Mouse (Mus musculus) left cerebral cortex, adult 2 months (tissue): ENCODE measurements at regions not wholly inside any gene's neighbourhood (a gene's known extent, or its start where the extent isn't known, plus 50 kb on each side); places are given as distances from the start of the nearest gene placed in this dataset.
A peak's percentile ranks its signal among the peaks of the same experiment; 100 is the strongest.

ENCODE experiments used
- DNase-seq, 2 experiments: peaks; one replicate each; pipeline ENCODE4 v3.0.0; 2021 to 2022; ENCODE audit warnings: low spot score in 2 of 2, mixed read lengths in 1 of 2; ENCODE audit errors: extremely low spot score in 1 of 2
- H3K27ac ChIP-seq: fragments of 200-600 bp; 2 replicates; pipeline ENCODE4 v1.8.1; 2022
- H3K4me3 ChIP-seq: fragments of 200-600 bp; 2 replicates; pipeline ENCODE4 v1.8.1; 2022
- CTCF ChIP-seq: fragments of 200-600 bp; IDR thresholded peaks from 2 replicates; pipeline ENCODE4 v1.8.1; 2022; ENCODE audit warnings: antibody characterized with exemption, mild to moderate bottlenecking, moderate library complexity
- intact Hi-C: fragments of 180-260 bp; cut with DNase I; formaldehyde crosslinking; loops from one replicate; pipeline ENCODE4 v1.15.1; 2025

DNA sequence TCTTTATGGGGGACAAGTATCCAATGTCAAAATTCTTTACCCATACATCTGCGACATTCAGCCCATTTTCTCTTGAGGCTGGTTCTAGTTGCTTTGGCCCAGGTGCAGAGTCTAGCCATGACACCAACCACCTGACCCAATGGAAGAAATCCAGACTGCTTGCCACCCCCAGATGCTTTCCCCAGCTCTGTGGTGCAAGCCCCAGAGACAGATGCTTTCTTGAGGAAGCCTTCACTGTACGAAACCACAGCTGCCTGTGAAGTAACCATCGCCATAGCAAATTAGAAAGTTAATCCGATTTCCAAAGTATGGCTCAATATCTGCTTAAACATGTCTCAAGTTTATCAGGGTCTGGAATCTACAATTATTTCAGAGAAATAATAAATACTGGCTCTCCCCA is 138.5 kb downstream of the Arrdc4 start:
- TF ChIP-seq CTCF = no peak
- intact Hi-C loops = no loop called here
- no peak for DNase-seq
- H3K27ac ChIP-seq = no peak overlapping the region
- H3K4me3 ChIP-seq = no peak overlapping the region

DNA sequence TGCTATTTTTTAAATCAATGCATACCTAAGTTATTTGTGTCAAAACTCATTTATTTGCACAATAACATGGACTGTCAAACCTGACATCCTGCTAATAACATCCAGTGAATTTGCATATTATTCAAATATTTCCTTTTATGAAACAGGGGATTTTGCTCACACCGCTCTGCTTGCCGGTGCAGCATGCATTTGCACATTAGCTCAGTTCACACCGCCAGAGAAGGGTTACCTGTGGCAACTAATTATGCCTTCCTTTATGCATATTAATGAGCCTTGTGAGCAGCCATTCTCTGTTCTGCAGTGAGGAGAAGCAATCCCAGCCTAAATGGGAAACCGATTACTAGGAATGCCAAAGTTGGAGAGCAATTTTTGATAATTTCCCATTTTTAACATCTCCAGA is 141.9 kb downstream of the Arrdc4 start:
- no peak overlapping the region for H3K27ac ChIP-seq
- intact Hi-C loops = no loop called here
- no peak for TF ChIP-seq CTCF

GRCm38 (mm10) chr7:68606278-68606677 is 142.8 kb downstream of the Arrdc4 start:
- no peak overlapping the region for H3K27ac ChIP-seq
- intact Hi-C loops = no loop called here
- no peak overlapping the region for H3K4me3 ChIP-seq
- no peak for DNase-seq
- TF ChIP-seq CTCF = no peak

More for the DNA sequence above, 141.9 kb downstream of the Arrdc4 start:
- H3K4me3 ChIP-seq = no peak overlapping the region
- no peak for DNase-seq

DNA sequence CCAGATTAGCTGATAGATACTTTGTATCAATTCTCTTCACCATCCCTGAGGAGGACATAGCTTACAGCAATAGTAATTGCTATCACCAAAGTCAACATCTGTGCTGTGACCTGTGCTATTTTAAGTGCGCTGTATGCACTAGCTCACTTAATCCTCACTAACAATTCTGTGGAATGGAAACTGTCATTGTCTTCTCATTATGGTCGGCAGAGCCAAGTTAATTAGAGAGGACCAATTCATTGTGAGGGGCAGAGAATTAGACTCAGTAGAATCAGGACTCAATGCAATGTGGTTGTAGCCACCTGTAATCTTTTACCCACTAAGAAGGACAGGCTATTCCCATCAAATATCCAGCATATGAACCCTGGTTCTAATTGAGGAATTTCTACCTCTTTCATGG is 145.3 kb downstream of the Arrdc4 start:
- no peak for DNase-seq
- Histone ChIP-seq H3K27ac (no peak overlapping the region), H3K4me3 (no peak overlapping the region)
- intact Hi-C loops = no loop called here
- no peak for TF ChIP-seq CTCF

DNA sequence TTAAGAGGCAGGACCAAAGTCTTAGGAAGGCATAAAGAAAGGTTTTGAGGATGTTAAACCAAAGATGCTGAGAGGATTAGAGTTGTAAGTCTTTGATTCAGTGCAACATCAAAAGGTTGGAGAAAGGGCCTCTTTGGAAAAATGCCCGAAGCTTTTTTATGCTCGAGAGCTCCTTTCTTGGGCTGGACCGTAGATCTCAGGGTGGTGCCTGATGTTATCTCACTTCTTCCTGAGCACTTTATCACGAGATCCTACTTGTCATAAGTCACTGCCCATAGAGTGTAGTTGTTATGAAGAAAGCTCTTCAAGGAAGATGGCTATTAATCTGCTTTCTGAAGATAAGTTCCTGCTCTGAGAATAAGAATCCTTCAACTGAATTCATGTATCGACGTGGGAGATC is 147.0 kb downstream of the Arrdc4 start:
- no peak for TF ChIP-seq CTCF

DNA sequence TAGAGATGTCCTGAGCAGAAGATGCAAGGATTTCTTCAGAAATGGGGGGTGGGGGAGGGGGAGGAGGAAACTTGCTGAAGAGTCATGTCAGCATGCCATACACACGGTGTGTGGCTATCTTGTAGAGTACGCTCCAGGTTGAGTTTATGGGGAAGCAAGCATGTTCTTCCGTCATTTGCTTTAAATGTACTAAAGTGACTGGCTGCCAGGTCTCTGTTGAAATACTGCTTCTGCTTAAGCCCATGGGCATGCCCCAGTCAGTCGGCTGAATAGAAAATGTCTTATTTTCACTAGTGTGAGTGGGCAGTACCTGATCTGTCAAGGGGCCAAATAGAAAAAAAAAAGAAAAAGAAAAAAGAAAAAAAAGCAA is 155.0 kb downstream of the Arrdc4 start:
- intact Hi-C loops = no loop called here
- H3K4me3 ChIP-seq = no peak overlapping the region
- DNase-seq = no peak
- no peak overlapping the region for H3K27ac ChIP-seq
- TF ChIP-seq CTCF = no peak

More for the DNA sequence above, 147.0 kb downstream of the Arrdc4 start:
- DNase-seq = no peak
- no peak overlapping the region for H3K4me3 ChIP-seq
- H3K27ac ChIP-seq = no peak overlapping the region
- intact Hi-C loops = no loop called here

GRCm38 (mm10) chr7:68593344-68594016 is 155.6 kb downstream of the Arrdc4 start:
- H3K27ac ChIP-seq = no peak overlapping the region
- no peak overlapping the region for H3K4me3 ChIP-seq
- DNase-seq = no peak
- TF ChIP-seq CTCF = no peak
- intact Hi-C loops = no loop called here

DNA sequence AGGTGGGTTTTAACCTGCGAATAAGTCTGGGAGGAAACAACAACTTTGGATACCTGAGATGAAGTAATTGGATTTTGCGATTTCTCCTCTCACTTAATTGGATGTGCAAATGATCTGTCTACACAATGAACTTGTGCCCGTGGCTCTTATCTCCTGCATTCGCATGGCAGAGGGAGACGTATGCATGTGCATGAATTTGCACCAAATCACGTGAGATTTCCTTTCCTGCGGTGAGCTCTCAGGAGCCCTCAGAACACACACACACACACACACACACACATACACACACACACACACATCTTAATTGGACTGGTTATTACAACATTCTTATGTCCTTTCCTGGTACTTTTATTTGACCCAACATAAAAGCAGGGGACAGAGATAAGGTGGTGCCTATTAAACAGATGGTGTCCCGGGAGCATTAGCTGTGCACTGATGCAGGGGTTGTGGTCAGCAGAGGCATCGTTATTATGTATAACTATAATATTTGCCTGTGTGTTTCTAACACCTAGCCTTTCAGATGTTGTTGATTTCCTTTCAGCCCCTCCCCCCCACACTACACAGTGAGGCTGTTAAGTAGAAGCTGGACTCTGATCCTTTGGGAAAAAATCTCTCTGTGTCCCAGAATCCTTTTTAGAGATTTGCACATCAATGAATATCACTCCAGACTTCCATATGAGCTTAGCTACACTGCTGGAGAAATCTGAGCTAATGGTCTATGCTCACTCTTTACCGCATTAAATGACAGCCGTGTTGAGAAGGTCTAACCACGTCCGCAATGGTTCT is 166.3 kb downstream of the Arrdc4 start:
- no peak overlapping the region for H3K4me3 ChIP-seq
- DNase-seq = no peak
- no peak for TF ChIP-seq CTCF
- H3K27ac ChIP-seq = no peak overlapping the region
- intact Hi-C loops = loop anchor here (10.0 kb wide), 1 partner anchor 1752 kb away; no protein-coding TSS in a partner anchor

GRCm38 (mm10) chr7:68580650-68581049 is 168.4 kb downstream of the Arrdc4 start:
- intact Hi-C loops = loop anchor here (10.0 kb wide), 1 partner anchor 1754 kb away; no protein-coding TSS in a partner anchor
- peak; percentile 81 for TF ChIP-seq CTCF
- H3K27ac ChIP-seq = no peak overlapping the region
- DNase-seq = peak; percentile 31 to 56
- H3K4me3 ChIP-seq = no peak overlapping the region

DNA sequence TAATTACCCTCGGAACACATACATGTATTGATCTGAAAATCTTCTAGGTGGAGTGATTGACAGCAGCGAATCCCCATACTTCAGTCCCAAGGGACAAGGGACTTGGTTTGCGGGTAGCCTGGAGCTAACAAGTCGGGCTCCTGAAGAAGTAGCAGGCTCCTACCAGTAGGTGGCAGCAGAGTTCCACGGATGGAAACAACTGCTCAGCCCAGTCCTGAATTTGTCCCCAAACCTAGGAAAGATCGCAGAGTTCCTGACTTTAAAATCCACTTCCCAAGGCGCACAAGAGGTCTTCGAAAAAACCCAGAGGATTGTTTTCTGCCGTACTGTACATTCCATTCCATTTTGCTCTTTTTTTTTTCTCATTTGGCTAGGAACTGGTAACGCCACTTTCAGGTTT is 169.4 kb downstream of the Arrdc4 start:
- peak; percentile 100 for TF ChIP-seq CTCF
- Histone ChIP-seq H3K27ac (no peak overlapping the region), H3K4me3 (peak overlapping the region; percentile 30; the same call in 1 of the 2 replicates)
- peak; percentile 84 to 90 for DNase-seq
- intact Hi-C loops = loop anchor here (2.0 to 10.0 kb wide), 4 partner anchors 207 to 1755 kb away; no protein-coding TSS in a partner anchor

- DNase-seq = no peak
- no peak overlapping the region for H3K4me3 ChIP-seq
- TF ChIP-seq CTCF = no peak
- intact Hi-C loops = loop anchor here (2.0 to 5.0 kb wide), 3 partner anchors 207 to 254 kb away; no protein-coding TSS in a partner anchor
- no peak overlapping the region for H3K27ac ChIP-seq
Measured at GRCm38 (mm10) chr7:68579216-68579615, 169.8 kb downstream of the Arrdc4 start.

- intact Hi-C loops = no loop called here
- H3K27ac ChIP-seq = no peak overlapping the region
- no peak for TF ChIP-seq CTCF
- DNase-seq = no peak
- no peak overlapping the region for H3K4me3 ChIP-seq
Measured at GRCm38 (mm10) chr7:68571315-68571714, 177.7 kb downstream of the Arrdc4 start.
